Mouse (Mus musculus) stomach, embryonic 16.5 days (tissue): ENCODE results near the gene Mrpl39. TPM values are rescaled to one million over a fixed set of nuclear protein-coding genes. Genes with fewer than 3 reads are reported as not detected.

Experiments used
- ATAC-seq: fragments of 200-750 bp; cut with Nextera tagmentation; 2 replicates; pipeline ENCODE4 v1.8.0; 2017; ENCODE audit warnings: moderate number of reproducible peaks, moderate TSS enrichment; ENCODE audit not compliant: insufficient read depth, low FRiP score
- H3K27ac ChIP-seq: fragments of 300-500 bp; sonication (generic); 2 replicates; pipeline ENCODE4 v1.5.1; 2014; ENCODE audit warnings: low read length
- H3K27me3 ChIP-seq: fragments of 300-500 bp; sonication (generic); 2 replicates; pipeline ENCODE4 v1.6.1; 2014; ENCODE audit warnings: low read length, control low read depth, mixed read lengths; ENCODE audit not compliant: control insufficient read depth, insufficient read depth
- H3K36me3 ChIP-seq: fragments of 300-500 bp; sonication (generic); 2 replicates; pipeline ENCODE4 v1.6.1; 2014; ENCODE audit warnings: low read length; ENCODE audit not compliant: control insufficient read depth, insufficient read depth
- H3K4me1 ChIP-seq: fragments of 300-500 bp; sonication (generic); 2 replicates; pipeline ENCODE4 v1.6.1; 2014; ENCODE audit warnings: low read length, control low read depth, mixed read lengths; ENCODE audit not compliant: control insufficient read depth, insufficient read depth
- H3K4me2 ChIP-seq: fragments of 300-500 bp; sonication (generic); 2 replicates; pipeline ENCODE4 v1.6.1; 2014; ENCODE audit warnings: low read depth, low read length, mixed read lengths
- H3K4me3 ChIP-seq: fragments of 300-500 bp; sonication (generic); replicated peaks from 2 replicates; pipeline ENCODE4 v1.5.1; 2014; ENCODE audit warnings: mild to moderate bottlenecking, low read length
- H3K9ac ChIP-seq: fragments of 300-500 bp; sonication (generic); 2 replicates; pipeline ENCODE4 v1.6.1; 2014; ENCODE audit warnings: low read length
- H3K9me3 ChIP-seq: fragments of 300-500 bp; sonication (generic); replicated peaks from 2 replicates; pipeline ENCODE4 v1.6.1; 2016; ENCODE audit warnings: low read length, control low read depth; ENCODE audit not compliant: control insufficient read depth
- WGBS: fragments of 180-500 bp; shearing (Covaris S2); extraction: QIAGEN DNeasy Blood & Tissue Kit; methylation state at CpG from one replicate; pipeline ENCODE4 v1.1.7; 2014; 5-methylcytosine and 5-hydroxymethylcytosine counted together
- polyA plus RNA-seq: library from polyadenylated mRNA; unstranded; fragments of >200 nt; fragmentation: Nextera tagmentation; extraction: Ambion mirVana; gene quantifications from 2 replicates; pipeline ENCODE4 v1.2.1, GENCODE M21; 2015

Gene Mrpl39
- polyA plus RNA-seq, 1 experiment from 2014 or later, result 46.9 TPM

DNA sequence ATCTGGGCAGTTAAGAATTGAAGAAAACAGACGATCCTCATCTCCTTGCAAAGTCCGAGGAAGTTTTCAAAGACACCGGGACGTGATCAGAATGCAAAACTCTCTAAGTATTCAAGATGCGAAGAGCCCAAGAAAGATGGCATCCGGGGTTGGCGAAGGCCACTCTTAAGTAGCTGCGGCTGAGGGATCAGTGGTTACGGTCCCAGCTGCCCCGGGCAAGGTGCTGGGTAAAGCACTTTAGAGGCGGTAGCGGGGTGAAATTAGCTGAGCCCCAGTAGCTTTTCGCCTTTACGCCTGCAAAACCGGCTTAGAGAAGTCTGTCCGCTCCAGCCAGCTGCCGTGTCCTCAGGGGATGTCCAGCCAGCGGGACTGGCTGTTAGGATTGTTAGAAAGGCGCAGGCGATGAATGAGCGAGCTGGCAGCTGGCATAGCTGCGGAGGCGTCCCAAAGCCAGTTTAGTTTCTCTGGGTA, 39.3 kb upstream of the Mrpl39 start:
- Histone ChIP-seq H3K36me3 (no peaks in the 10 kb centered on the region), H3K4me1 (no peaks in the 10 kb centered on the region), H3K27ac (no peak overlapping the region), H3K9me3 (no peaks in the 10 kb centered on the region), H3K4me3 (peak overlapping the region; percentile 57), H3K4me2 (peak overlapping the region; percentile 86), H3K27me3 (no peaks in the 10 kb centered on the region; the same call in 1 of the 2 replicates), H3K9ac (peak overlapping the region; percentile 62)
- under 1% methylated on average over 23 of the region's 23 CpGs for WGBS
- no peak for ATAC-seq

DNA sequence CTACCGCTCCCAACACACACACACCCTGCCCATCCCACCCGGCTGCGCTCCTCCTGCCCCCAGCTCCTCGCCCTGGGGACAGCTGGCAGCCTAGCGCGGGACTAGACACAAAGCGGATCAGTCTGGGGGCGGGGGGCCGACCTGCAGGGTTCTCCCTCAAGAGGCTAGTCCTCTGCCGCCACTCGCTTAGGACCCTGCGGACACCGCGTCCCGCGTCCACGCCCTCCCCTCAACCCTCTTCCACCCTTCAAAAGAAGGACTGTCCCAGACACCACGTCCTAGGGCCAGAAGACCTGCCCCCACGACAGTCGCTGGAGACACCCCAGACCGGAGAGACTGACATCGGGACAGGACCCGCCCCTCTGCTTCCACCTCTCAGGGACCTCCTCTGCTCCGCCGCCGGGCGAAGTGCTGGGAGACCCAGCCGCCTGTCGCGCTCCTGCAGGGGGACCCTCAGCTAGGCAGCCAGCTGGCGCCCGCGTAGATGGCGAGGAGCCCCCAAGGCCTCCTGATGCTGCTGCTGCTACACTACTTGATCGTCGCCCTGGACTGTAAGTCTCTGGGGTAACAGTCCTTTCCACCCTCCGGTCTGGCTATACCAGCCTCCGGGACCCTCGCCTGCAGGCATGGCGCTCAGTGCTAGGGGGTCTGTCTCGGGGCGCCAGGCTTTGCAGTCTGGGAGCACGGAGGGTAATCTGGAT, 38.6 kb upstream of the Mrpl39 start, which contains the start of gene Jam2:
Gene Jam2 (plus strand): TSS at position 121 of the 701 bp plus-strand sequence.
- Histone ChIP-seq H3K27ac (no peak within 1 kb of the TSS), H3K4me3 (peak within 1 kb of the TSS; percentile 57), H3K36me3 (no peaks in the 10 kb centered on the region), H3K9ac (peak within 1 kb of the TSS; percentile 62), H3K9me3 (no peaks in the 10 kb centered on the region), H3K27me3 (no peaks in the 10 kb centered on the region; the same call in 1 of the 2 replicates), H3K4me1 (no peaks in the 10 kb centered on the region), H3K4me2 (peak within 1 kb of the TSS; percentile 86)
- WGBS, result under 1% methylated on average over 43 of the region's 43 CpGs
- peak; percentile 82 for ATAC-seq

DNA sequence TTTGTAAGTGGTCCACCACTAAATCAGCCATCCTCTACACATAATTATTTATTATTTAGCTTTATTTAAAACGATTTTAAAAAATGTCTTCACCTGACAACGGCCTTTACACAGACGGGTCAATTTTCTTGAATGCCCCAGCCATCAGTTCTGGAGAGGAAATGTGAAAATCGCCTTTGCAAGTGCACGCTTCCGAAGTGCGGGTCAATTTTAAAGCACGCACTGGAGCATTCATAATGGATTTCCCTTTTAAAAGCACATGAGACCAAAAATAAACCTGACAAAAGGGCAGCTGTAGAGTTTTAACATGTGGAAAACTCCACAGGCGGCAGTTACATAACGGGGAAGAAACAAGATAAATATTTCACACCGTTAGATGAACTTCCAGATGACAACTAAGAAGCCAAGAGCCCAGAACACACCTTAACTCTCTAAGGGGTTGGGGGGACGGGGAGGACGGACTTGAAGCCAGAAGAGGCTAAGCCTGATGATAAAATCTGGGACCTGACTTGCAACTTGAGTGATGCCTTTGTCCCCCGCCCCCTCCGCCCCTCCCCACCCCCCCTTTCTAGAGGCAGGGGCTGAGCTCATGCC, 37.8 kb upstream of the Mrpl39 start:
- Histone ChIP-seq H3K9me3 (no peaks in the 10 kb centered on the region), H3K4me2 (peak overlapping the region; percentile 86), H3K27ac (no peak overlapping the region), H3K4me1 (no peaks in the 10 kb centered on the region), H3K36me3 (no peaks in the 10 kb centered on the region), H3K9ac (peak overlapping the region; percentile 62), H3K27me3 (no peaks in the 10 kb centered on the region; the same call in 1 of the 2 replicates), H3K4me3 (peak overlapping the region; percentile 57)
- WGBS, result 3% methylated on average over 15 of the region's 15 CpGs
- ATAC-seq, result peak; percentile 21; the same call in 1 of the 2 replicates

DNA sequence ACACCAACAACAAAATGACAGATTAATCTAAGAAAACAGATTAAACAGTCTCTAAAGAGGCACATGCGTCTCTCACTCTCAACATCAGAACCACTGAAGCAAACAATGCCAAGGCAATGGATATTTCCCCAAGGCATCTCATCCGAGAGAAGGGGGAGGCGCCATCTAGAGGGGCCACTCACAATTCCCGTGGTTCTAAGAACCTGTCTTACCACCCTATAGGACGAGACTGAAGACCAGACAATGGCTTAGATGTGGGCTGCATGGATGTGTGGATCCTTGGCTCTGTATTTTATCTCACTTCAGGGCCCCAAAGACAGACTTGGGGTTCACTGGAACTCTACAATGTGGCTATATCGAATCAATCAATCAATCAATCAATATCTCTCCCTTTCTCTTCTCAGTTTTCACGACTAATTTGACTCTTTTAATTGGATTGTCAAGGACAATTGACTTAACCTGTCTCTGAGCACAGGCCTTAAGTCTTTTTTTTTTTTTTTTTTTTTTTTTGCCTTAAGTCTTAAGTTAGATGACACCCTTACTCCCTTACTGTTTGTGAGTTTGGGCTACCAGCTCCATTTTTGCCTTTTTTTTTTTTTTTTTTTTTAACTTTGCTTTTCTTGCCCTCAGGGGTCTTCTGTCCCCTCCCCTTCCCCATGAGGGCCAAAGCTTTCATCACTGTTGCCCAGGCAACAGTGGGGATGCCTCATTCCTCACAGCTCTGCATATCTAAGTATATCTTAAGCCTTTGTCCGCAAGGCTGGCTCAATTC, 37.1 kb upstream of the Mrpl39 start:
- 36% methylated on average over 8 of the region's 8 CpGs for WGBS
- Histone ChIP-seq H3K9me3 (no peaks in the 10 kb centered on the region), H3K9ac (no peak overlapping the region), H3K27me3 (no peaks in the 10 kb centered on the region; the same call in 1 of the 2 replicates), H3K4me1 (no peaks in the 10 kb centered on the region), H3K36me3 (no peaks in the 10 kb centered on the region), H3K27ac (no peak overlapping the region), H3K4me2 (no peak overlapping the region; the same call in 1 of the 2 replicates), H3K4me3 (no peak overlapping the region)
- ATAC-seq, result no peak

DNA sequence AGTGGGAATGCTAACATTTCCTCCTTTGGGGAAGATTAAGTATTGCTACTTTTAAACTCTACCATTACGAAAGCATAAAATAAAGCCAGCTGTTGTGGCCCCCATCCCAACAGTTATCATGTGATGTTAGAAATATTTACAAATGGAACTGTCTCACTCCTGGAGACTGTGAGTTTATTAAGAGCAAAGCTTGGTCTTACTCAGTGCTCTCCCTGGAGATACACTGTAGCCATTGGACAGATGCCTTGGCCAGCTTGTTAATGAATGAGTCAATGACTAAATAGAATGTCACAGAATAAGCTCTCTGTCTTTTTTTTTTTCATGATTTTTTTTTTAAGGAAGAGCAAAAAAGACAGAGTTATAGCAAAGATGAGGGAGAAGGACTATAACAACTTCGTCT, 35.9 kb upstream of the Mrpl39 start:
- Histone ChIP-seq H3K9me3 (no peaks in the 10 kb centered on the region), H3K4me2 (no peak overlapping the region), H3K9ac (no peak overlapping the region), H3K36me3 (no peaks in the 10 kb centered on the region), H3K27me3 (no peaks in the 10 kb centered on the region; the same call in 1 of the 2 replicates), H3K4me1 (no peaks in the 10 kb centered on the region), H3K27ac (no peak overlapping the region), H3K4me3 (no peak overlapping the region)
- 75% methylated on average over 2 of the region's 2 CpGs for WGBS
- ATAC-seq, result no peak

DNA sequence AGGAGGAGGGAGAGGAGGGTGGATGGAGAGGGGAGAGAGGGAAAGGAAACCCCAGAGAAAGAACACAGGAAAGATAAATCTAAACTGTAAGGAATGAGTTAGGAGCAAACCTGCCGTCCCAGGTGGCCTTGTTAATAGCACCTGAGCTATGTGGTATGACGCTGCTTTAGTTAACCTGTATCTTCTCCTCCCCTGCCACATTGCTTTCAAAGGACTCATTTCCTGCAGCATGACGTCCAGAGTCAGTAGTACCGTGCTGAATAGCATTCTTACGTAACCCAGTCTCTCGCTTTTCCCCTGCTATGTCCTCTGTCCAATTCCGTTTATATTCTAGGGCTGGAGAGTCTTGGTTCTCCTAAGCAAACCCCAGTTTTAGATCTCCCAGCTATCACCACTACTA, 35.3 kb upstream of the Mrpl39 start:
- ATAC-seq, result no peak
- WGBS, result 81% methylated on average over 7 of the region's 7 CpGs
- Histone ChIP-seq H3K4me3 (no peak overlapping the region), H3K9ac (no peak overlapping the region), H3K27ac (no peak overlapping the region), H3K4me2 (no peak overlapping the region), H3K27me3 (no peaks in the 10 kb centered on the region; the same call in 1 of the 2 replicates), H3K36me3 (no peaks in the 10 kb centered on the region), H3K4me1 (no peaks in the 10 kb centered on the region), H3K9me3 (no peaks in the 10 kb centered on the region)

DNA sequence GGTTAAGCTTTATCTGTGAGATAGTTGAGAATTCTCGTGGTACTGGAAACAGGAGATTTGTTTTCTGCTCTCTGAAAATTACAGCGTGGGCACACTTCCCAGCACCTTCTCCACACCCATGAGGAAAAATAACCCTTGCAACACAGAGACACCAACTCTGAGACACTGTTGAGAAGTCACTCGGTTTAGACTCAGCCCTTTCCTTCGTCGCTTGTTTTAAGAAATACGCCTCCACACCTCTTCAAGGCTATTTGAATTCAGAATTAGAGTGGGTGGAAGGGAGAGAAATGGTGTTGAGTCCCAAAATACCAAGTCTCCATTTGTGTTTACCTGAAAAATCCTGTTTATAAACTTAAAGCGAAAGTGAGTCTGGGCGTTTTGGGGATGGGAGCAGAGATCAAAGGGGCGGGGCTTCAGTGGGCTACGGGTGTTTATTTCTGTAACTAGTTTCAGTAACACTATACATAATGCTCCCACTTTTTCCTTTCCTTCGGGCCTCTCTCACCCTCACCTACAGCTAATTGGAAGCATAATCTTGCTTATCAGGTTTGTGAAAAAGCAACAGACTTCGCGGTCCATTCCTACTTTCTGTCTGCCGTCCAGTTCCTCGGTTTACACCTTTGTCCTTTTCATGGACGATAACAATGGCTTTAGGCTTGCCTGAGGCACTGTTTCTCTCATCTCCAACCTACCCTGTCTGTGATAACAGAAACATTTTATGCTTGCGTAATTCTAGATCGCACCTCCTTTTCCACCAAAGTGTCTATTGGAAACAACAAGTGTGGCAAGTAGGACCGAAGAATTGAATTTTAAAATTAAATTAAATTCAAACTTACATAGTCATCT, 34.3 kb upstream of the Mrpl39 start:
- H3K4me2 ChIP-seq, result no peak overlapping the region
- no peak overlapping the region for H3K27ac ChIP-seq
- 81% methylated on average over 19 of the region's 19 CpGs for WGBS
- no peak overlapping the region for H3K9ac ChIP-seq
- no peaks in the 10 kb centered on the region for H3K9me3 ChIP-seq
- H3K27me3 ChIP-seq, result no peaks in the 10 kb centered on the region
- H3K4me3 ChIP-seq, result no peak overlapping the region
- ATAC-seq, result no peak
- H3K4me1 ChIP-seq, result no peaks in the 10 kb centered on the region
- no peaks in the 10 kb centered on the region for H3K36me3 ChIP-seq

DNA sequence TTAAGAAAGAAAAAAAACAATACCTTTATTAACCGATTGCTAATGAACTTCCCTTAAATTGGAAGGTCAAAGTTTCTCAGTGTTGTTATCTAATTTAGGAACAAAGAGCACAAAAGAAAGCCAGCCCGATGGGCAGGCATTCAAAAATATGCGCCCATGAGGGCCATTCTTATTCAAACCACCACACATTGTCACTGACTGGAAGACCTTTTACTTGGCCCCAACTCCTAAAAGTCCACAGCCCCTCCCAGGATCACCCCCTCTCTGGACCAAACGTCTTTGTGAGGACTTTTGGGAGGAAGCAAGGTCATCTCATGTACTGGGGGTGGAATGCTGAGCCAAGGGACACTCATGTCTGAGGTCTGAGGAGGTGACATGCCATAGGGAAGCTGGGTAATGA, 33.6 kb upstream of the Mrpl39 start:
- H3K36me3 ChIP-seq, result no peaks in the 10 kb centered on the region
- no peak overlapping the region for H3K4me2 ChIP-seq
- no peaks in the 10 kb centered on the region for H3K27me3 ChIP-seq
- ATAC-seq, result no peak
- no peaks in the 10 kb centered on the region for H3K4me1 ChIP-seq
- H3K4me3 ChIP-seq, result no peak overlapping the region
- WGBS, result 71% methylated on average over 4 of the region's 4 CpGs
- H3K27ac ChIP-seq, result no peak overlapping the region
- no peak overlapping the region for H3K9ac ChIP-seq
- H3K9me3 ChIP-seq, result no peaks in the 10 kb centered on the region
